Mouse (Mus musculus) ES-CJ7 (cell line): ENCODE measurements around the gene Vmn1r114.
"Not testable (repeated sequence)": the region's sequence is repeated elsewhere in the genome, so short reads cannot be mapped to it uniquely, and the experiment has no call there.

Experiments
- DNase-seq: peaks from one replicate; pipeline ENCODE4 v3.0.0; 2011; ENCODE audit warnings: low read depth, low spot score

The Vmn1r114 gene

GRCm38 (mm10) chr7:20812086-20812485, at the start of gene Vmn1r114:
TSS of gene Vmn1r114 (minus strand) at chr7:20812186.
- DNase-seq: not testable (repeated sequence)

DNA sequence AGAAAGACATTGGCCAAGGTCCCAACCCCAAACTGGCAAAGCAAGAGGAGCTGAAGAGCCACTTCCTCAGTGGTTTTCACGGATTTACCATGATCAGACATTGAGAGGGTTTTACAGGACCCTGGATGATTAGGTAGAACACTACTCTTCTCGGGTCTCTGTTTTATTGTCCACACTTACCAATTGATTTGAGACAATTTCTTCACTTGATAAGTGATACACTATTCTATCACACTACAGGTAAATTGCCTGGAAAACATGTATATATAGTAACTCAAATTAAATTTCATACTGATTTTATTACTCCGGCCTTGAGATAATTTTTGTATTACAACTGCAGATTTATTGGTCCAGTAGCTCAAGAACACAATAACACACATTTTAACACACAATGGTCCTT, 32.9 kb upstream of the Vmn1r114 start, which contains the start of gene Vmn1r115:
Vmn1r115 (minus strand) TSS at position 101 of the 400 bp plus-strand sequence.
- not testable (repeated sequence) for DNase-seq

DNA sequence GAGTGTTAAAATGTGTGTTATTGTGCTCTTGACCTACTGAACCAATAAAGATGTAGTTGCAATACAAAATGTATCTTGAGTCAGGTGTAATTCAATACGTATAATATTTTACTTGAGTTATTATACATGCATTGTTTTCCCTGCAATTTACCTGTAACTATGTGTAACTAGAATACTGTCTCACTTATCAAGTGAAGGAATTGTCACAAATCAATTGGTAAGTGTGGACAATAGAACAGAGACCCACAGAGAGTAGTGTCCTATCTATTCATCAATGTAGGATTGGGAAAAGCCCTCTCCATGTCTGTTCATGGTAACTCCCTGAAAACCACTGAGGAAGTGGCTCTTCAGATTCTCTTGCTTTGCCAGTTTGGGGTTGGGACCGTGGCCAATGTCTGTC, 25.0 kb downstream of the Vmn1r114 start, which contains the start of gene Vmn1r113:
Vmn1r113 (plus strand) TSS at position 301 of the 400 bp plus-strand sequence.
- not testable (repeated sequence) for DNase-seq

DNA sequence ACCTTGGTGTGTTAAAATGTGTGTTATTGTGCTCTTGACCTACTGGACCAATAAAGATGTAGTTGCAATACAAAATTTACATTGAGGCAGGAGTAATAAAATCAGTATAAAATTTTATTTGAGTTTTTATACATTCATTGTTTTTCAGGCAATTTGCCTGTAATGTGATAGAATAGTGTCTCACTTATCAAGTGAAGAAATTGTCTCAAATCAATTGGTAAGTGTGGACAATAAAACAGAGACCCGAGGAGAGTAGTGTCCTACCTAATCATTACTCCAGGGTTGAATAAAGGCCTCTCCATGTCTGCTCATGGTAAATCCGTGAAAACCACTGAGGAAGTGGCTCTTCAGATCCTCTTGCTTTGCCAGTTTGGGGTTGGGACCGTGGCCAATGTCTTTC, 41.1 kb downstream of the Vmn1r114 start, which contains the start of gene Vmn1r112:
Vmn1r112 (plus strand) TSS at position 301 of the 400 bp plus-strand sequence.
- DNase-seq: not testable (repeated sequence)
